Mouse (Mus musculus): ENCODE data around the gene Zfp386.
A peak's percentile ranks its signal among the peaks of the same experiment; 100 is the strongest.
"Not testable (repeated sequence)": the region's sequence is repeated elsewhere in the genome, so short reads cannot be mapped to it uniquely, and the experiment has no call there.

Zfp386 gene

GRCm38 (mm10) chr12:116047440-116048377 is at the start of gene Zfp386:
Gene Zfp386, plus strand, starts transcription at chr12:116047724.
- DNase-seq (ENCODE audit: low read depth, low spot score), result peak; percentile 97

- DNase-seq (ENCODE audit: low read depth, low spot score), result not testable (repeated sequence)
These were observed 47.7 kb upstream of the Zfp386 start for GRCm38 (mm10) chr12:115999784-116000183.

- DNase-seq (ENCODE audit: low read depth, low spot score), result not testable (repeated sequence)
These were observed 44.6 kb upstream of the Zfp386 start for GRCm38 (mm10) chr12:116002946-116003345.

- no peak for DNase-seq (ENCODE audit: low read depth, low spot score)
These were observed 36.7 kb upstream of the Zfp386 start for GRCm38 (mm10) chr12:116010812-116011211.

GRCm38 (mm10) chr12:116028095-116028494 is 19.4 kb upstream of the Zfp386 start:
- DNase-seq (ENCODE audit: low read depth, low spot score), result peak; percentile 9

GRCm38 (mm10) chr12:116035346-116035745 is 12.2 kb upstream of the Zfp386 start:
- no peak for DNase-seq (ENCODE audit: low read depth, low spot score)

GRCm38 (mm10) chr12:116044785-116045184 is 2.7 kb upstream of the Zfp386 start:
- no peak for DNase-seq (ENCODE audit: low read depth, low spot score)

GRCm38 (mm10) chr12:116048766-116049165 is 1.2 kb downstream of the Zfp386 start:
- DNase-seq (ENCODE audit: low read depth, low spot score), result no peak

GRCm38 (mm10) chr12:116049236-116049635 is 1.7 kb downstream of the Zfp386 start:
- DNase-seq (ENCODE audit: low read depth, low spot score), result no peak

GRCm38 (mm10) chr12:116049701-116050100 is 2.2 kb downstream of the Zfp386 start:
- peak; percentile 24 for DNase-seq (ENCODE audit: low read depth, low spot score)

GRCm38 (mm10) chr12:116054342-116054741 is 6.8 kb downstream of the Zfp386 start:
- no peak for DNase-seq (ENCODE audit: low read depth, low spot score)

- no peak for DNase-seq (ENCODE audit: low read depth, low spot score)
These were observed 8.6 kb downstream of the Zfp386 start for GRCm38 (mm10) chr12:116056112-116056511.

GRCm38 (mm10) chr12:116061561-116062193 is 14.2 kb downstream of the Zfp386 start:
- DNase-seq (ENCODE audit: low read depth, low spot score), result no peak

GRCm38 (mm10) chr12:116062194-116062583 is 14.7 kb downstream of the Zfp386 start:
- DNase-seq (ENCODE audit: low read depth, low spot score), result no peak

GRCm38 (mm10) chr12:116063020-116063419 is 15.5 kb downstream of the Zfp386 start:
- no peak for DNase-seq (ENCODE audit: low read depth, low spot score)

GRCm38 (mm10) chr12:116071023-116071422 is 23.5 kb downstream of the Zfp386 start:
- peak; percentile 72 for DNase-seq (ENCODE audit: low read depth, low spot score)

- DNase-seq (ENCODE audit: low read depth, low spot score), result peak; percentile 32
These were observed 29.7 kb downstream of the Zfp386 start, which contains the start of gene Vipr2 for GRCm38 (mm10) chr12:116077074-116077854. Gene Vipr2, plus strand, starts transcription at chr12:116077726.

- no peak for DNase-seq (ENCODE audit: low read depth, low spot score)
These were observed 30.4 kb downstream of the Zfp386 start for GRCm38 (mm10) chr12:116077855-116078366.

- DNase-seq (ENCODE audit: low read depth, low spot score), result no peak
These were observed 35.6 kb downstream of the Zfp386 start for GRCm38 (mm10) chr12:116083125-116083524.

GRCm38 (mm10) chr12:116084294-116084693 is 36.8 kb downstream of the Zfp386 start:
- no peak for DNase-seq (ENCODE audit: low read depth, low spot score)

GRCm38 (mm10) chr12:116086951-116087600 is 39.6 kb downstream of the Zfp386 start:
- DNase-seq (ENCODE audit: low read depth, low spot score), result no peak

All from retina, postnatal 7 days (tissue).